Mouse (Mus musculus) limb, embryonic 12.5 days (tissue): ENCODE results near the gene Nectin2. TPM values are rescaled to one million over a fixed set of nuclear protein-coding genes. Genes with fewer than 3 reads are reported as not detected.
A peak's percentile ranks its signal among the peaks of the same experiment; 100 is the strongest.

Experiments
- ATAC-seq: fragments of 200-750 bp; cut with Nextera tagmentation; 2 replicates; pipeline ENCODE4 v1.8.0; 2017; ENCODE audit warnings: low read depth, moderate TSS enrichment; ENCODE audit not compliant: insufficient number of reproducible peaks, insufficient read depth, low FRiP score, low TSS enrichment
- H3K27ac ChIP-seq: fragments of 300-500 bp; sonication (generic); 2 replicates; pipeline ENCODE4 v1.5.1; 2016; ENCODE audit warnings: mild to moderate bottlenecking, moderate library complexity
- H3K27me3 ChIP-seq: fragments of 300-500 bp; sonication (generic); 2 replicates; pipeline ENCODE4 v1.6.1; 2016; ENCODE audit warnings: mild to moderate bottlenecking, moderate library complexity
- H3K36me3 ChIP-seq: fragments of 300-500 bp; sonication (generic); 2 replicates; pipeline ENCODE4 v1.6.1; 2016; ENCODE audit warnings: mild to moderate bottlenecking, moderate library complexity
- H3K4me1 ChIP-seq: fragments of 300-500 bp; sonication (generic); replicated peaks from 2 replicates; pipeline ENCODE4 v1.6.1; 2016
- H3K4me2 ChIP-seq: fragments of 300-500 bp; sonication (generic); 2 replicates; pipeline ENCODE4 v1.6.1; 2016; ENCODE audit warnings: mild to moderate bottlenecking, moderate library complexity
- H3K4me3 ChIP-seq: fragments of 300-500 bp; sonication (generic); replicated peaks from 2 replicates; pipeline ENCODE4 v1.5.1; 2016; ENCODE audit warnings: mild to moderate bottlenecking
- H3K9ac ChIP-seq: fragments of 300-500 bp; sonication (generic); replicated peaks from 2 replicates; pipeline ENCODE4 v1.6.1; 2016; ENCODE audit warnings: mild to moderate bottlenecking, moderate library complexity
- H3K9me3 ChIP-seq: fragments of 300-500 bp; sonication (generic); 2 replicates; pipeline ENCODE4 v1.6.1; 2016; ENCODE audit warnings: mild to moderate bottlenecking, moderate library complexity
- WGBS: fragments of 180-500 bp; shearing (Covaris S2); methylation state at CpG from one replicate; pipeline ENCODE4 v1.1.7; 2016; 5-methylcytosine and 5-hydroxymethylcytosine counted together
- polyA plus RNA-seq: library from polyadenylated mRNA; unstranded; fragments of >200 nt; fragmentation: Nextera tagmentation; extraction: Ambion mirVana; gene quantifications from 2 replicates; pipeline ENCODE4 v1.2.1, GENCODE M21; 2016

Gene Nectin2
- polyA plus RNA-seq, 1 experiment from 2014 or later, result 65.0 TPM

- peaks cover 68% of the 10 kb centered on the region for H3K36me3 ChIP-seq
- ATAC-seq, result no peak
- peak overlapping the region; percentile 77; the same call in 1 of the 2 replicates for H3K27ac ChIP-seq
- peak overlapping the region; percentile 62 for H3K4me2 ChIP-seq
- no peak overlapping the region for H3K9ac ChIP-seq
- WGBS, result 62% methylated on average over 2 of the region's 2 CpGs
- peaks cover 13% of the 10 kb centered on the region for H3K9me3 ChIP-seq
- H3K4me1 ChIP-seq, result peaks cover 15% of the 10 kb centered on the region
- no peaks in the 10 kb centered on the region for H3K27me3 ChIP-seq
- no peak overlapping the region for H3K4me3 ChIP-seq
Observed at GRCm38 (mm10) chr7:19716822-19717221, 33.5 kb downstream of the Nectin2 start.

- Histone ChIP-seq H3K9me3 (peaks cover 8% of the 10 kb centered on the region), H3K27me3 (no peaks in the 10 kb centered on the region), H3K27ac (peak overlapping the region; percentile 77), H3K9ac (peak overlapping the region; percentile 24), H3K4me2 (peak overlapping the region; percentile 62), H3K36me3 (peaks cover 69% of the 10 kb centered on the region), H3K4me1 (peaks cover 15% of the 10 kb centered on the region), H3K4me3 (peak overlapping the region; percentile 100)
- no peak for ATAC-seq
- 6% methylated on average over 18 of the region's 18 CpGs for WGBS
Observed at GRCm38 (mm10) chr7:19716055-19716682, 34.1 kb downstream of the Nectin2 start.

- peaks cover 68% of the 10 kb centered on the region for H3K36me3 ChIP-seq
Observed at GRCm38 (mm10) chr7:19715239-19716054, 34.8 kb downstream of the Nectin2 start, which contains the start of gene Tomm40. TSS of gene Tomm40 (minus strand) at chr7:19715438.

GRCm38 (mm10) chr7:19714836-19715235 lies 35.4 kb downstream of the Nectin2 start:
- Histone ChIP-seq H3K9me3 (no peaks in the 10 kb centered on the region), H3K4me2 (peak overlapping the region; percentile 90), H3K4me1 (peaks cover 15% of the 10 kb centered on the region), H3K27me3 (no peaks in the 10 kb centered on the region), H3K27ac (peak overlapping the region; percentile 69), H3K36me3 (peaks cover 68% of the 10 kb centered on the region), H3K9ac (peak overlapping the region; percentile 94), H3K4me3 (peak overlapping the region; percentile 100)
- under 1% methylated on average over 39 of the region's 39 CpGs for WGBS
- ATAC-seq, result no peak

More at GRCm38 (mm10) chr7:19715239-19716054, 34.8 kb downstream of the Nectin2 start, which contains the start of gene Tomm40:
- Histone ChIP-seq H3K4me2 (peak within 1 kb of the TSS; percentile 90), H3K9me3 (0 out of 2 replicates have a peak, but pooled peaks cover 2% of the 10 kb centered on the region), H3K9ac (peak within 1 kb of the TSS; percentile 94), H3K27me3 (no peaks in the 10 kb centered on the region), H3K27ac (peak within 1 kb of the TSS; percentile 77), H3K4me1 (peaks cover 15% of the 10 kb centered on the region), H3K4me3 (peak within 1 kb of the TSS; percentile 100)
- WGBS, result under 1% methylated on average over 59 of the region's 59 CpGs
- ATAC-seq, result peak; percentile 99

GRCm38 (mm10) chr7:19713598-19713997 lies 36.7 kb downstream of the Nectin2 start:
- no peak for ATAC-seq
- Histone ChIP-seq H3K4me2 (peak overlapping the region; percentile 90; the same call in 1 of the 2 replicates), H3K9me3 (no peaks in the 10 kb centered on the region), H3K4me3 (peak overlapping the region; percentile 100; the same call in 1 of the 2 replicates), H3K27ac (no peak overlapping the region), H3K4me1 (peaks cover 15% of the 10 kb centered on the region), H3K36me3 (peaks cover 68% of the 10 kb centered on the region), H3K9ac (no peak overlapping the region), H3K27me3 (no peaks in the 10 kb centered on the region)
- 87% methylated on average over 9 of the region's 9 CpGs for WGBS

GRCm38 (mm10) chr7:19713196-19713595 lies 37.1 kb downstream of the Nectin2 start:
- 62% methylated on average over 4 of the region's 4 CpGs for WGBS
- Histone ChIP-seq H3K27me3 (no peaks in the 10 kb centered on the region), H3K36me3 (peaks cover 67% of the 10 kb centered on the region), H3K4me1 (peaks cover 15% of the 10 kb centered on the region), H3K9me3 (no peaks in the 10 kb centered on the region), H3K4me2 (peak overlapping the region; percentile 90; the same call in 1 of the 2 replicates), H3K27ac (no peak overlapping the region), H3K9ac (no peak overlapping the region), H3K4me3 (no peak overlapping the region)
- no peak for ATAC-seq

GRCm38 (mm10) chr7:19712414-19712813 lies 37.9 kb downstream of the Nectin2 start:
- no peak overlapping the region for H3K4me3 ChIP-seq
- no peaks in the 10 kb centered on the region for H3K27me3 ChIP-seq
- H3K9ac ChIP-seq, result no peak overlapping the region
- WGBS, result 81% methylated on average over 4 of the region's 4 CpGs
- peaks cover 15% of the 10 kb centered on the region for H3K4me1 ChIP-seq
- H3K9me3 ChIP-seq, result no peaks in the 10 kb centered on the region
- H3K27ac ChIP-seq, result no peak overlapping the region
- H3K36me3 ChIP-seq, result peaks cover 69% of the 10 kb centered on the region
- H3K4me2 ChIP-seq, result no peak overlapping the region
- ATAC-seq, result no peak

- H3K4me2 ChIP-seq, result no peak overlapping the region
- no peaks in the 10 kb centered on the region for H3K27me3 ChIP-seq
- H3K4me1 ChIP-seq, result peaks cover 13% of the 10 kb centered on the region
- no peak overlapping the region for H3K27ac ChIP-seq
- no peak overlapping the region for H3K9ac ChIP-seq
- H3K9me3 ChIP-seq, result no peaks in the 10 kb centered on the region
- peaks cover 78% of the 10 kb centered on the region for H3K36me3 ChIP-seq
- 93% methylated on average over 10 of the region's 10 CpGs for WGBS
- no peak overlapping the region for H3K4me3 ChIP-seq
- ATAC-seq, result no peak
Observed at GRCm38 (mm10) chr7:19710650-19711049, 39.6 kb downstream of the Nectin2 start.

GRCm38 (mm10) chr7:19705271-19705670 lies 45.0 kb downstream of the Nectin2 start:
- Histone ChIP-seq H3K9me3 (no peaks in the 10 kb centered on the region), H3K4me2 (no peak overlapping the region), H3K36me3 (peaks cover 84% of the 10 kb centered on the region), H3K9ac (no peak overlapping the region), H3K4me3 (no peak overlapping the region), H3K27ac (no peak overlapping the region), H3K4me1 (peaks cover 6% of the 10 kb centered on the region), H3K27me3 (no peaks in the 10 kb centered on the region)
- WGBS, result 95% methylated on average over 7 of the region's 7 CpGs
- ATAC-seq, result no peak

- Histone ChIP-seq H3K9ac (no peak overlapping the region), H3K9me3 (no peaks in the 10 kb centered on the region), H3K27me3 (no peaks in the 10 kb centered on the region), H3K4me3 (no peak overlapping the region), H3K4me2 (no peak overlapping the region), H3K36me3 (peaks cover 76% of the 10 kb centered on the region), H3K4me1 (peaks cover 8% of the 10 kb centered on the region), H3K27ac (no peak overlapping the region)
- 91% methylated on average over 4 of the region's 4 CpGs for WGBS
- ATAC-seq, result no peak
Observed at GRCm38 (mm10) chr7:19704475-19704874, 45.8 kb downstream of the Nectin2 start.

- no peak for ATAC-seq
- Histone ChIP-seq H3K27me3 (peaks cover 4% of the 10 kb centered on the region), H3K9ac (no peak overlapping the region), H3K4me2 (no peak overlapping the region), H3K36me3 (peaks cover 63% of the 10 kb centered on the region), H3K9me3 (no peaks in the 10 kb centered on the region), H3K27ac (no peak overlapping the region), H3K4me3 (no peak overlapping the region), H3K4me1 (peaks cover 22% of the 10 kb centered on the region)
- 92% methylated on average over 16 of the region's 16 CpGs for WGBS
Observed at GRCm38 (mm10) chr7:19702859-19703555, 47.3 kb downstream of the Nectin2 start.
